Mouse (Mus musculus) olfactory bulb, adult 2 months (tissue): ENCODE data around the gene Tpcn2.

ENCODE experiments used
- CTCF ChIP-seq: fragments of 200-500 bp; IDR thresholded peaks from 2 replicates; pipeline ENCODE4 v1.5.1; 2012; ENCODE audit warnings: low read depth, mild to moderate bottlenecking, low read length, moderate library complexity; ENCODE audit not compliant: insufficient read depth
- POLR2A ChIP-seq: fragments of 200-500 bp; IDR thresholded peaks from 2 replicates; pipeline ENCODE4 v1.6.1; 2012; ENCODE audit warnings: mild to moderate bottlenecking, low read depth, low read length, moderate library complexity; ENCODE audit not compliant: insufficient read depth

- TF ChIP-seq POLR2A (no peak), CTCF (no peak)
Observed at GRCm38 (mm10) chr7:145137871-145138270, 145.9 kb downstream of the Tpcn2 start.
